Mouse (Mus musculus) liver, adult (tissue): Measurements from ENCODE around the gene Tgfbi.

Experiments used
- GATA4 ChIP-seq: IDR thresholded peaks from 2 replicates; pipeline ENCODE4 v1.6.1; 2014; ENCODE audit warnings: mild to moderate bottlenecking, low read length; ENCODE audit not compliant: insufficient replicate concordance

Tgfbi gene

DNA sequence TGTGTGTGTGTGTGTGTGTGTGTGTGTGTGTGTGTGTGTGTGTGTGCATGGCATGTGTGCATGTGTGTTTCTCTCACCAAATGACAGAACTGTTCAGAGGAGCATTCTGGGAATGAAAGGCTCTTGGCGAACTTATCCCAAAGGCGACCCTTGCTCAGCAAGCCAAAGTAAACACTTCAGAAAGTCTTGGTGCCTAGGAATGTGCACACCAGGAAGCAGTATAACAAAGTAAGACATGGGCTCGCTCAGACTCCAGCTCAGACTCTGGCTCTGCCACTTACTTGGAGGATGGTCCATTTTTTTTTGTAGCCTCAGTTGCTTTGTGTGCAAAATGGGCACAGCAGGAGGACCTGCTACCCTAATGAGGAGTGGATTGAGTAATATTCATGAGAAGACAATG lies 5.4 kb downstream of the Tgfbi start:
- no peak for TF ChIP-seq GATA4

DNA sequence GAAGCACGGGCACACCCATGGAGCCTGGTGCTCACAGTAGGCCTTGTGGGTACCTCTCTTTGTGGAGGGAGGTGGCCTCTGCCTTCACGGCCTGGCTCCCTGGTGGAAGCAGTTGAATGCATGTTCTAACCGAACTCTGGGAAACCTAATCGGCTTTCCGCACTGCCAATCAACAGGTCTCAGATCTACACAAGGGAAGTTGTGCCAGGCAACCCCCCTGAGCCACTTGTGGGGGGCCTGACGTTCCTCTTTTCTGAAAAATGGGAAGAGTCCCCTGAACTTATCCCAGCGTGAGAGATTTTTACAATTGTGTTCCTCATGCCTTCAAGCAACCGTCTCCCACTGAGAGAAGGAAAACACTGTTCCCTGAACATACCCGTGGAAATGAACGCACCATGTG lies 5.9 kb downstream of the Tgfbi start:
- TF ChIP-seq GATA4, result no peak

DNA sequence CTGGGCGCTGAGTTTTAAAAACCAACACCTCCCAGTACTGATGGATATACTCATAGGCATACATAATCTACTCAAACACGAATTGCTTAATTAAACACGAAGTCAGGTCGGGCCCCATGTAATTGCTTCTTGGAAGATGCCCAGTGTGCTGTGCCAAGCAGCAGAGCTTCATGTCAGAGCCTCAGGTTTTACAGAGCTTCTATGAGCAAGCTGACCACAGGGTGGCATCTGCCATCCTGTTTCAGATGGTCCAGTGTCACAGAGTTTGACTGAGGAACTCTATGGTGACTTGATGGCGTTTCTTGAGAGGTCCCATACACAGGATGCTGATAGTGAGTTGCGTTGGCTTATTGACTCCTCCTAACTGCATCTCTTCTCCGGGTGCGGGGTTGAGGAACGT lies 6.5 kb downstream of the Tgfbi start:
- no peak for TF ChIP-seq GATA4

DNA sequence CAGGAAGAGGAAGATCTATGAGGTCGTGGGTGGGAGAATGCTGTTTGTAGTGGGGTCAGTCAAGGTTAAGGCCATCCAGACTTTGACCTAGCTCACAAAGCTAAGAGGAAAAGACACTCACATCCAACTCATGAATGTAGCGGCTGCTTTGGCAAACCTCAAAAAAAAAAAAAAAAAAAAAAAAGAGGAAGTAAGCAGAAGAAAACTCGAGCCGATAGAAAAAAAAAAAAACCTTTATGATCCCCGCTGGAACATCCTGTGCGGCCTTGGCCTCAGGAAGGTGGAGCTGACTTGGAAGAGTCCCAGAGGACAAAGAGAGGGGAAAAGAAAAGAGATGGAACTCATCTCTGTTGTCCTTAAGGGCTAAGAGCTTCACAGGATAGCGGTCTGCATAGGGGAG lies 7.1 kb downstream of the Tgfbi start:
- no peak for TF ChIP-seq GATA4

DNA sequence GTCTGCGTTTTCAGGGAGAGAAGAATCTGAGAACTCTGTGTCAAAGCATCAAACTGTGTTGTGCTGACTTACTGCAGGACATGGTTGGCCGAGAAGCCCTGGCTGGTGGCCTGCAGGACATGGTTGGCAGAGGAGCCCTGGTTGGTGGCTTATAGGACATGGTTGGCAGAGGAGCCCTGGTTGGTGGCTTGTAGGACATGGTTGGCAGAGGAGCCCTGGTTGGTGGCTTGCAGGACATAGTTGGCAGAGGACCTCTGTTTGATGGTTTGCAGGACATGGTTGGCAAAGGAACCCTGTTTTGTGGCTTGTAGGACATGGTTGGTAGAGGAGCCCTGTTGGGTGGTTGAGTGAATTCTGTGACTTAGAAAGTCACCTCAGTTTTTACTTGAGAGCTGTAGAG lies 7.9 kb downstream of the Tgfbi start:
- no peak for TF ChIP-seq GATA4

DNA sequence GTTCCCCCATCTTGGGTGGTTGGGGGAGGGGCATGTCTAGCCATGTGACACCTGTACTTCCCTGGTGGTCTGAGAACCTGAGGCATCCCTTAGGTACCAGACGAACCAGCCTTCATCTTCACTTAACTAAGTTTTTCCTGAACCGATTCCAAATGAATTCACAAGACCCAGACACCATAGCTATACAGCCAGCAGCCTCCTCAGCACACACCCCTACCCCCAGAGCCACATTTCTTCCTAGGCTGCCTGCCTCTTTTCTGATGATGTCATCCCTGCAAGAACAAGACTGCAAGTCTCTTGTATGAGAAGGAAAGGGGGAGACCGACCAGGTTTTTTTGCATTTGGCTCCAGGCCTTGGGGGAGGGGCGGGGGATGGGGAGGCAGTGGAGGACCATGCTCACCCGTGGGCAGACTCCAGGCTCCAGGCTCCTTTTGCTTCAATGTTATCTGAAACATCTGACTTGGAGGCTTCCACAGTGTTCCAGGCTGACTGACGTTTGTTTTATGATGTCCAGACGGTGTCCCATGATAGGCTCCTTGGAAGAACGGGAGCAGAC lies 13.0 kb downstream of the Tgfbi start:
- no peak for TF ChIP-seq GATA4

DNA sequence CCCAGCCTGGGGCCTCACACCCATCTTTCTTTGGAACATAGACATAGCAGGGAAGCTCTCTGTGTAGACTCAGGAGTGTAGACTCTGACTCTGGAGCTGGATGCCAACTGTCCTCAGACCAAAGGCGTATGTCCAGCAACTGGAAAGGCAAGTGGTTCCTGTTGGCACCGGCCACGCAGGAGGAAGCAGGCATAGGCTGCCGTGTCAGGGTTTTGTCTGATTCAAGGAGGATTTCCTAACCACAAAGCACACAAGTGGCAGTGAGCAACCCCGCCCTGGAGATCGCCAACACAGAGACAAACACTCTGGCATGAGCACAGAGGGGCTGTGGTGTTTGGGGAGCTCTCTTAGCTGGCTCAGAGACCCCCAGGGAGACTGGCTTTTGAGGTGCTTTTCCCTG lies 17.2 kb downstream of the Tgfbi start:
- TF ChIP-seq GATA4, result no peak

DNA sequence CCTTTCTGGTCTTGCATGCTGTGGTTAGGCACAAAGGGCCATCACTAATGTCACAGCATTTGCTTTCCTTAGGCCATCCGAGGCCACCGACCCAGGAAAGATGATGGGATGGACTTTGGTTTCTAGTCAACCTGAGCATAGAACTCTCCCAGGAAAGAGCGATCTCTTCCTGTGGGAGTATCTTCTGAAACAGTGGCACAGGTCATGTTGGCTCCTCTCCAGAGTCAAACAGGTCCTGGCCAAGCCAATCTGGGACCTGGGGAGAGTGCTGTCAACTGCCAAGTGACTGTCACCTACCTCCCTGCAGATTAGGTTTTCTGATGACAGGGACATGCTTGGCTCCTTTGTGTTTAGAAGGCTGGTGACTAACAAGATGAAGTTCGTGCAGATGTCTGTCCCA lies 20.8 kb downstream of the Tgfbi start:
- no peak for TF ChIP-seq GATA4

DNA sequence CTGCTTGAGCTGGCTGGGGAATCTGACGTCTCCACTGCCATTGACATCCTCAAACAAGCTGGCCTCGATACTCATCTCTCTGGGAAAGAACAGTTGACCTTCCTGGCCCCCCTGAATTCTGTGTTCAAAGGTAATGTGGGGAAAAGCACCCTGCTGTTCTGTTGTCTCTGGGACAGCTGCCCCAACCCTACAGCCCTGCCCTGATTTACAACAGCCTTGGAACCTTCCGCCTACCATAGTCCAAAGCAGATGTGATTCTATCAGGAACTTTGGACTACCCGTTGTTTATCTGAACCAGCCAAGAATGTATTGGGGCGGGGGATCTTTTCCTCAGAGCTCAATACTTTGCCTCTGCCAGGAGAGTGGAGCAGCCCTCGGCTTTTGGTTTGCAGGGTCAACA lies 21.2 kb downstream of the Tgfbi start:
- TF ChIP-seq GATA4, result no peak

DNA sequence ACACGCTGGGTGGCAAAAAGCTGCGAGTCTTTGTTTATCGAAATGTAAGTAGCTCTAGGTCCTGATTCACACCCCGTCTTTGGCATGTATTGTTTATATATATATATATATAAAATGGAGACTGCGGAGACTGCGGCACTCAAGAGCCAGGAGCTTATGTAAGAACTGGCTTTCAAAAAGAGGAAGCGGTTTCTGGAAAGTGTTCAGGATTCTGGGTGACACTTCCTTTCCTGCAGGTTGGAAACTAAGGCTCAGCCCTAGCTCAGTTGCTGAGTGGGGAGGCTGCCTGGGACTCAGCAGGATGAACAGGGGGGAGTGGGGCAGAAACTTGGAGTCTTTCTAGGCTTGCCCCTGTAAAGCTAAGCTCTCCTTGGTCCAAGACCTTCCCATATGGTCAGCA lies 22.0 kb downstream of the Tgfbi start:
- TF ChIP-seq GATA4, result no peak

DNA sequence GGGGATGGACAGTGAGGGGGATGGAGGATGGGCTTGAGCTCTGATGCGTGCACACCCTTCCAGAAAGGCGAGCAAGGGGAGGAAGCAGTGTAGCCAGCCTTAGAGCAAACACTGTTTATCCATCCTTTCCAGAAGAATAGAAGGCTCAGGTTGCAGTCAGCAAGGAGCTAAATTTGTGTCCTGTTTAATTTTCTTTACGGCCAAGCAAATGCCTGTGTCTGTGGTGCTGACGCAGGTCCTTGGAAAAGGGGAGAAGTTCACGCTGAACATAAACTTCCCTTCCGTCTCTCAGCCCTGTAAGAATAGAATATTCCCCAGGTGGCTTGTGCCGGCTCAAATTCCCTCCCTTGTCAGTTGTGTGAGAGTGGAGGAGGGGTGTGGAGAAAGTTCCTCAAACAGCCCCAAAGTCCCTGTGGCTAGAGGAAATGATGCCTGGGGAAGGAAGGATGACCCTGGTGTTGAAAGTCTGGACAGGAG lies 24.9 kb downstream of the Tgfbi start:
- TF ChIP-seq GATA4, result no peak

DNA sequence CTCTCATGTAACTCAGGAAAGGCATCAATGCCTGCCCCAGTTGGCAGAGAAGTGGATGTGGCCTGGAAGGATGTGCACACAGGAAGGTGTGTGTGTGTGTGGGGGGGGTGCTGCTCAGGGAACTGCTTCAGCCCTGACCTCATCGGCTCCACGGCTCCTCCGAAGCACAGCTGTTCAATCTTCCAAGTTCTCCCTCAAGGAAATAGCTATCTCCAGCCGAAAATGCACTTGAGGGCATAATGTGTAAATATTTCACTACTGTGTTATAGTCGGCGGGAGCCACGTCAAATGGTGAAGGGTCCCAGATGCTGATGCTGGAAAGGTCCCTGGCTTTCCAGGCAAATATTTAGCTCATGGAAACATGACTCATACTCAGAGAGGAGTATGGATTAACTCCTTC lies 25.6 kb downstream of the Tgfbi start:
- no peak; the same call in 1 of the 2 replicates for TF ChIP-seq GATA4

DNA sequence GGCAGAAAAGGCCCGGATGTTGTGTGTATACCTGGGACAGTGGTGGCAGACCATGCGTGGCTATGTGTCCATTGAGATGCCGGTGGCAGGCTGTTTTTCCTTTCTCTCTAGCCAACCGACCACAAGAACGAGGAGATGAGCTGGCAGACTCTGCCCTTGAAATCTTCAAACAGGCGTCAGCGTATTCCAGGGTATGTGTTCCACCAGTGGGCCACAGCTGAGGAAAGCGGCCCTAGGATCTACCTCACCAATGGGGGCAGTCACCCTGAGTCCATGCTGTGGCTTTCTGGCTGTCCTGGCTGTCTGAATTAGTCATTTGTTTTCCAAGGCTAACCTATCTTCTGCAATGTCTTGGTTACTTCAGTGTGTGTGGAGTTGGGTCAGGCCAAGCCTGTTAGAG lies 27.7 kb downstream of the Tgfbi start:
- no peak for TF ChIP-seq GATA4

DNA sequence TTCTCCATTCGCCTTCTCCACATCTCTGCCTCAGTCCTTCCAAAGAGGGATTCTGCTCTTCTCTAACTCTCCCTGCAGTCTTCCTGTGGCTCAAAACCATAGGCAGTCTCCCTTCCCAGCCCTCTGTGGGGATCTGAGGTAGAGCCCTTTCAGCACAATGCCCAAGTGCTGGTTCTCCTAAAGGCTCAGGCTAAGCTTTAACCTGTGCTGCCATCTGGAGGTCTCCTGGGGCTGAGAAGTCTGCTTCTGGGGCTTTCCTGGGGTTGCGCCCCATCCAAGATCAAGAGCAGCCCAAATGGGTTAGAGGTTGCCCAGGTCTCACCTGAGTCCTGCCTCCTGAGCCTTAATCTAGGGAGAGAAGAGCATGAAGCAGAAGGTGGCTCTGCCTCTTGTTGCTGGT lies 32.4 kb downstream of the Tgfbi start:
- no peak for TF ChIP-seq GATA4

DNA sequence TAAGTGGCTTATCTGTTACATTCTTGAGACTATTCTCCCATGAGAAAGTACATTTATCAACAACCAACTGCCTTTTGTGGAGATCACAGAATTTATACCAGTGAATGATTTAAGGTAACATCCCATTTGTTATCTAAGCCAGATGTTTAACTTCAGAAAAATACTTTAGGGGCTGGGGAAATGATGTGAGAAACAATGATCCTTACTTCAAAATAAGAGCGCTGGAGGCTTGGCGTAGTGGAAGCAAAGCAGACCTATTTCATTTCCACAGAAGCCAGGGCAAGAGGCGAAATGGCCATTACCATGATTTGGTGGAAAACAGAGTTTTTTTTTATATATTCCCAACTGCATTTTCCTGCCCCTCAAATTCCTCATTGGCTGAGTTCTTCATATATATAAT lies 34.7 kb downstream of the Tgfbi start:
- no peak for TF ChIP-seq GATA4

DNA sequence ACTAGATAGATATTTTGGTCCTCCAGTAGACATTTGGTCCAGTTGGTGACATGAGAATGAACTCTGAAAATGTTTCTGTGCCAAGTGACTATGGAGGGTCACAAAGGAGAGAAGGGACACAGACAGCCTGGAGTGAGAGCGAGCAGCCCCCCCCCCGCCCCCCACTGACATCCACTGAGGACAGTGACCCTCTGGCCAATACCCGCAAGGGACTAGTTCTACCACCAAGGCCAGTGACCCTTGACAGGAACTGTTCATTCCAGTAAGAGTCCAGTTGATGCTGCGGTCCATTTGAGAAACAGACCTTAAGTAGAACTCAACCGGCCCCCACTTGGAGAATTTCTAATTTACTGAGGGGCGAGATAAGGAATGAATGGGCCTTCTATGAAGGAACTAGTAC lies 36.4 kb downstream of the Tgfbi start:
- no peak for TF ChIP-seq GATA4

DNA sequence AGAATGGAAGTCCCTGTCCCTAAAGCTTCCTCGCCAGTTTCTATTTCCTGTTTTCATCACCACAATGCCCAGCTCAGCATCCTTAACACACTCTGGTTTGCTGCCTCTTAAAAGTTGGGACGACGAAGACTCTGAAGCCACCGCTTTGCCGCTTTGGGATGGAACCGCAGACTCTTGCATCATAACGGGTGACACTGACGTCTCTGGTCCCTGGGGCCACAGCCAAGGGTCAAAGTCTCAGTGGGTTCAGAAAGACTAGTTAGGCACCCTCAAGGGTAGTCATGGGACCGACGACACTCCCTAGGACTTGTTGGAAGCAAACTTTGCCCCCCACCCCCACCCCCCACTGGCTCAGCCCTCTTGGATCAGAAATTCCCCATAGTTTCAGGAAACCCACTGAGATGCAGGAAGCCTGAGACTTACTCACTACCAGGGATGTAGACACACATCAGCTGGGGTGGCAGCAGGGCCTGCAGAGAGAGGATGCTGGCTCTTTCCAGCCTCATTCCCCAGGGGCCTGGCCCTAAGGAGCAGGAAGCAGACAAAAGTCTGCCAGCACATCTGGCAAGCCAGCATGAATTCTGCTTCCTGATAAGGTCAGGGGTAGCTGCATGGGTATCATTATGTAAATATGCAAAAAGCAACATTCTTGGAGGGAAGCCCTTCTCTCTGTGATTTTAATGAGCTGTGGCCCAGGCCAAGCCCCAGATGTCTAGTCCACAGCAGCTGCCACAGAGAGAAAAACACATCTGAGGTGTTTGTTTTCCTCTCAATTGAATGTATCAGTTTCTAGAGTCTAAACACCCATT lies 38.5 kb downstream of the Tgfbi start:
- TF ChIP-seq GATA4, result peak; percentile 56; the same call in 1 of the 2 replicates

DNA sequence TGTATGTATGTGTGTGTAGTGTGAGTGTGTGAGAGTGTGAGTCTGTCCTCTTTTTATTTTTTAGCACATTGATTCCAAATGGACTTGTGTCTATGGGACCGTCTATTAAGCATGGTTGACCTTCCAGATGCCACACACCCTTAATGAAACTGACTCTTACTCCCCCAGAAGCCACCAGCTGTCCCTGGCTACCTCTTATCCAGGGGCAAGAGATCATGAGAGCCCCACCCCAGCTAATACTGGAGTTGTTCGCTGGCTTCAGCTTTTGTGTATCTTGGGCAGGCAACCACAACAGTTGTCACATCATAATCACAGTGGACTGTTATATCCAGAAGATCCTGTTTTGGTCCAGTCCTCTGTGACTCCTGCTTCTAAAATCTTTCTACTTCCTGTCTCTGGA lies 40.7 kb downstream of the Tgfbi start:
- no peak for TF ChIP-seq GATA4

DNA sequence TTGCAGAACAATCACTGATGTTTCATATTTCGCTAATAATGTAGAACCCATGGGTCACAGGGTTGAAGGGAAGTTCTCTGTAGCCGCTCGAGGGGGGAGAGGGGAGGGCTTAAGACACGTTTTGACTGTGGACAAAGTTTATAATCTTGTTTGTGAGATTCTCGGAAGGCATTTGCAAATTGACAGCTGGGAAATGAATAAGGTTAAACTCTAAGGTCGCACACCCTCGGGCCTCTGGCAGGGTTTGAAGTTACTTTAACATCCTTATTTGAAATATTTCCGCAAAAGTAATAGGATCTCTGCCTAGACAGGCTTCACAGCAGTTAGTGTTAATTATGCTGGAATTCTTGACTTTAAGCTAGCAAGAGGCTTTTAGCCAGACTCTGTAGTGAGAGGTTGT lies 43.1 kb downstream of the Tgfbi start:
- no peak for TF ChIP-seq GATA4
